Mouse (Mus musculus): ENCODE results near the gene P3h4.

- TF ChIP-seq CTCF (IDR thresholded peaks at IDR 0.05; ENCODE audit: control insufficient read depth, insufficient read depth, low read length) = no peak
- no peak for TF ChIP-seq POLR2A (IDR thresholded peaks at IDR 0.05; ENCODE audit: borderline replicate concordance, control insufficient read depth, low read depth, low read length)
Measured at GRCm38 (mm10) chr11:100395861-100396631, 18.6 kb downstream of the P3h4 start.
